In the genomic region with DNA sequence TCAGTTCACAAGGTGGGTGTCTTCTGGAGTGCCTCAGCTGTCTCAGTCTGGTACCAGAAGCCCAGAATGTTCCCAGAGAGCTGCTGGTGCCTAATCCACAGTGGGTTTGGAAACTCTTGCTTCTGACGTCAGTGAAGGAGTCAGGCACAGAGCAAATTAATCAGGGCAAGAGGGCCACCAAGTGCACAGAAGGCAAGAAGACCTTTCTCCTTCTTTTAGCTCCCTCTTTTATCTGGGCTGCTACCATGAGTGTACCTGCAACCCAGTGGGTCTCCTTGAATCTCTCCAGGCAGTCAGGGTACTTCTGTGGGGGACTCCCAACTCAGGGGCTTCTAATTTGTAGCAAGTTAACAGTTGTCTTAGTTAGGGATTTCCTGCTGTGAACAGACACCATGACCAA, we compare ENCODE assay signal across 15 mouse cellular contexts.
"Had no signal": no experiment of that assay in that cellular context is flagged by ENCODE, and none has a peak within 500 bp of the region (broad histone marks: within the 10 kb centered on the region; RNA-seq: fewer than 3 reads in every experiment).

No protein-coding gene starts in this region.

- H3K27me3 ChIP-seq: liver, embryonic 15.5 days; midbrain, embryonic 12.5 days had no signal

- H3K4me1 ChIP-seq: liver, embryonic 15.5 days; midbrain, embryonic 12.5 days had no signal

- DNase-seq: kidney, adult 2 months; kidney, postnatal 25 days; layer of hippocampus, adult 9-11 months; lung, adult 2 months; lung, postnatal 14 days; lung, postnatal 4 days; thymus, adult 18-20 months; thymus, postnatal 14 days; thymus, postnatal 4 days had no signal

- H3K9me3 ChIP-seq: liver, embryonic 15.5 days had no signal

- H3K27ac ChIP-seq: kidney, postnatal 0 days; layer of hippocampus, adult 2 months; liver, embryonic 15.5 days; midbrain, embryonic 12.5 days had no signal

- H3K36me3 ChIP-seq: liver, embryonic 15.5 days; midbrain, embryonic 12.5 days had no signal

- H3K9ac ChIP-seq: liver, embryonic 15.5 days; midbrain, embryonic 12.5 days had no signal

- ATAC-seq: intestine, postnatal 0 days; midbrain, embryonic 16.5 days had no signal

- H3K4me2 ChIP-seq: liver, embryonic 15.5 days; midbrain, embryonic 12.5 days had no signal

- H3K4me3 ChIP-seq: layer of hippocampus, adult 2 months; liver, embryonic 15.5 days; midbrain, embryonic 12.5 days had no signal
